Mouse (Mus musculus) adrenal gland, adult 2 months (tissue): ENCODE results near the gene Tmem54. TPM values are rescaled to one million over a fixed set of nuclear protein-coding genes. Genes with fewer than 3 reads are reported as not detected.

Experiments used
- DNase-seq: peaks from one replicate; pipeline ENCODE4 v3.0.0; 2021
- polyA plus RNA-seq: library from polyadenylated mRNA; depleted of rRNA; stranded (reverse); fragments of >200 nt; gene quantifications from 2 replicates; pipeline ENCODE4 v1.2.3, GENCODE M21; 2012; rRNA removed
- total RNA-seq, 2 experiments: library from RNA; stranded (reverse); gene quantifications; 2 replicates each; pipeline ENCODE4 v1.2.3; 2021

Tmem54 gene
- total and polyA plus RNA-seq, 3 experiments: not detected

DNA sequence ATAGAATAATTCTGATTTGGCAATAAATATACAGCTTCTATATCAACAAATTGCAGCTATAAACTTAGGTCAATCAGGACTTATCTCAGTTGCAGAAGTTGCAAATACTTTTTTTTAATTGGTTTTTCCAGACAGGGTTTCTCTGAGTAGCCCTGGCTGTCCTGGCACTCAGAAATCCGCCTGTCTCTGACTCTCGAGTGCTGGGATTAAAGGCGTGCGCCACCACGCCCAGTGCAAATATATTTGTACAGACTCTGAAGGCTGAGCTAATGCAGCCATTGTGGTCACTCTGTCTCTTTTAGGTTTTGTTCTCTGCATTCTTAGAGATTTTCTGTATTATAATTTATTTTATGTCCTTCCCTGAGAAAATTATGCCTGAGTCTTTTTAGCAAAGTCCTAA lies 52.2 kb downstream of the Tmem54 start:
- DNase-seq: no peak

DNA sequence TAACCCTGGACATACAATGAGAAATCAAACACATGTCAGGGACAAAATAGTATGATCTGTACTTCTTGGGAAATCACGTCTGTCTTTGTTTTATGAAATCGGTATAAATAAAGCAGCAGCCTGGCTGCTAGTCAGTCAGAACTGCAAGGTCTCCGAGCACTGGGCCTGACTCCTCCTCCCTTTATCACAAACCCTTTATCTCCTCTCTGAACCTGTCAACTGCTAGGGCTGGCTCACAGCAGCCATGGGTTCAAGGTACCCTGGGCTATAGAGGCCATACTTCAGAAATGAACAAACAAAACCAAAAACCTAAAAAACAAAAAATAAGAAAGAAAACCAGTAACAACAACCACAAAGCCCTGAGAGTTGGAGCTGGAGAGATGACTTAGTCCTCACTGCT lies 53.2 kb downstream of the Tmem54 start:
- DNase-seq: peak; percentile 56

DNA sequence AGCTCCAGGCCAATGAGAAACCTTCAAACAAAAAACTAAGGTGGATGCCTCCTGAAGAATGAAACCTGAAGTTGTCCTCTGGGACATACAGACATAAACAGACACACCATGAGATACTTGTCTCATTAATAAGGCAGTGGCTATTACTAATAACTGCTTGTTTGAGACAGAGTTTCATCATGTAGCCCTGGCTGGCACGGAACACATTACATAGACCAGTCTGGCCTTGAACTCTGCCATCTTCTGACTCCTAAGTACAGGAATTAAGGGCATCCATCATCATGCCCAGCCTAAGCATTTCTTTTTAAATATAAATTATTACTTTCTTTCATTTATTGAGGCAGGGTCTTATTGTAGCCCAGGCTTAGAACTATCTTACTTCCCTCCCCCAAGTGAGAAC lies 55.7 kb downstream of the Tmem54 start:
- peak; percentile 67 for DNase-seq

Other genes starting within 250 kb of the Tmem54 start
- 10 to 100 TPM in 1 of 2 experiments, 1 to 10 TPM in 1; 8.4 to 12.5 TPM for gene Trim62, start 222.0 kb upstream of the Tmem54 start, total RNA-seq
- gene Trim62, start 222.0 kb upstream of the Tmem54 start, polyA plus RNA-seq: 26.5 and 32.3 TPM in 2 replicates
- 10 to 100 TPM; 36.2 to 55.1 TPM for gene Azin2, start 143.1 kb upstream of the Tmem54 start, total RNA-seq
- 39.0 and 45.9 TPM in 2 replicates for gene Azin2, start 143.1 kb upstream of the Tmem54 start, polyA plus RNA-seq
- gene Ak2, start 113.6 kb upstream of the Tmem54 start, total RNA-seq: 100 to 1,000 TPM; 111 to 154 TPM
- 42.0 and 51.8 TPM in 2 replicates for gene Ak2, start 113.6 kb upstream of the Tmem54 start, polyA plus RNA-seq
- 10 to 100 TPM; 33.4 to 39.6 TPM for gene Rnf19b, start 47.3 kb upstream of the Tmem54 start, total RNA-seq
- 69.1 and 74.7 TPM in 2 replicates for gene Rnf19b, start 47.3 kb upstream of the Tmem54 start, polyA plus RNA-seq
- gene Hpca, start 16.5 kb downstream of the Tmem54 start, total RNA-seq: 1 to 10 TPM in 1 of 2 experiments, under 1 TPM in 1; 0.66 to 1.1 TPM
- 1.4 and 2.6 TPM in 2 replicates for gene Hpca, start 16.5 kb downstream of the Tmem54 start, polyA plus RNA-seq
- gene Fndc5, start 31.5 kb downstream of the Tmem54 start, total RNA-seq: 1 to 10 TPM; 3.1 to 7.4 TPM
- gene Fndc5, start 31.5 kb downstream of the Tmem54 start, polyA plus RNA-seq: 2.6 and 5.7 TPM in 2 replicates
- 10 to 100 TPM; 21.1 to 21.4 TPM for gene S100pbp, start 84.2 kb downstream of the Tmem54 start, total RNA-seq
- gene S100pbp, start 84.2 kb downstream of the Tmem54 start, polyA plus RNA-seq: 6.4 and 7.5 TPM in 2 replicates
- 10 to 100 TPM; 84.8 to 98.6 TPM for gene Yars, start 84.2 kb downstream of the Tmem54 start, total RNA-seq
- 7.2 and 11.2 TPM in 2 replicates for gene Yars, start 84.2 kb downstream of the Tmem54 start, polyA plus RNA-seq
- 10 to 100 TPM; 15.5 to 30.5 TPM for gene C77080, start 155.9 kb downstream of the Tmem54 start, total RNA-seq
- gene C77080, start 155.9 kb downstream of the Tmem54 start, polyA plus RNA-seq: 20.4 and 21.3 TPM in 2 replicates
- under 1 TPM; 0.66 to 0.97 TPM for gene Sync, start 182.1 kb downstream of the Tmem54 start, total RNA-seq
- gene Sync, start 182.1 kb downstream of the Tmem54 start, polyA plus RNA-seq: 0.11 and 0.32 TPM in 2 replicates
- gene Rbbp4, start 229.8 kb downstream of the Tmem54 start, total RNA-seq: 100 to 1,000 TPM; 116 to 144 TPM
- 9.7 and 10.4 TPM in 2 replicates for gene Rbbp4, start 229.8 kb downstream of the Tmem54 start, polyA plus RNA-seq
- gene Zbtb8os, start 230.1 kb downstream of the Tmem54 start, total RNA-seq: 10 to 100 TPM; 42.7 to 48.4 TPM
- 4.1 and 5.3 TPM in 2 replicates for gene Zbtb8os, start 230.1 kb downstream of the Tmem54 start, polyA plus RNA-seq